Comparison of ENCODE assay signal across 8 mouse cellular contexts in genomic region chr10:79717640-79718357, GRCm38 (mm10). TPM values are rescaled to one million over a fixed set of nuclear protein-coding genes. Genes with fewer than 3 reads are reported as not detected.
DNase-seq lines count a peak whose midpoint lies in the region; ATAC-seq and TF ChIP-seq lines count a peak whose summit lies in the region.

No protein-coding gene starts in this region.

- no peak for TF ChIP-seq POLR2A in thymus, adult 2 months (IDR thresholded peaks at IDR 0.05; ENCODE audit: control insufficient read depth, extremely low read depth, insufficient read depth, low read length, poor library complexity)

- H3K36me3 ChIP-seq in thymus, adult 2 months (ENCODE audit: control insufficient read depth, insufficient read depth, low read length) = no peaks in the 10 kb centered on the region
- no peaks in the 10 kb centered on the region for H3K36me3 ChIP-seq in heart, embryonic 13.5 days

- no peak for TF ChIP-seq CTCF in thymus, adult 2 months (IDR thresholded peaks at IDR 0.05; ENCODE audit: borderline replicate concordance, control insufficient read depth, extremely low read depth, insufficient read depth, low read length, poor library complexity)

- peaks cover 12% of the 10 kb centered on the region for H3K4me1 ChIP-seq in thymus, adult 2 months (replicated peaks; ENCODE audit: control insufficient read depth, insufficient read depth, low read length)
- peaks cover 25% of the 10 kb centered on the region for H3K4me1 ChIP-seq in heart, embryonic 13.5 days

- no peak overlapping the region for H3K9ac ChIP-seq in heart, embryonic 13.5 days

- DNase-seq in thymus, adult 2 months = peak; percentile 59
- no peak for DNase-seq in thymus, adult 18-20 months
- peak; percentile 90 for DNase-seq in embryo, embryonic 10 days (ENCODE audit: low spot score)
- DNase-seq in kidney, postnatal 10 days = peak; percentile 91
- peak; percentile 54 to 80 for DNase-seq in lung, postnatal 4 days
- DNase-seq in spleen, adult 12 weeks (ENCODE audit: low spot score) = peak; percentile 58
- DNase-seq in right cerebral cortex, adult 2 months (ENCODE audit: low spot score in 2 of 2) = no peak

- no peak for ATAC-seq in heart, embryonic 13.5 days (ENCODE audit: extremely low read depth, insufficient number of reproducible peaks, low FRiP score, low TSS enrichment)

- no peak overlapping the region for H3K4me3 ChIP-seq in thymus, adult 2 months (ENCODE audit: control insufficient read depth, insufficient read depth, low read length)
- H3K4me3 ChIP-seq in heart, embryonic 13.5 days = peak overlapping the region; percentile 67

- WGBS in thymus, adult 2 months = 6% methylated on average over 43 of the region's 43 CpGs
- WGBS in heart, embryonic 13.5 days = 7% methylated on average over 43 of the region's 43 CpGs

- peak overlapping the region; percentile 96 for H3K4me2 ChIP-seq in heart, embryonic 13.5 days

- H3K27ac ChIP-seq in thymus, adult 2 months (ENCODE audit: control insufficient read depth, insufficient read depth, low read length) = no peak overlapping the region
- H3K27ac ChIP-seq in heart, embryonic 13.5 days (replicated peaks) = no peak overlapping the region

- H3K27me3 ChIP-seq in thymus, adult 2 months (ENCODE audit: control insufficient read depth, insufficient read depth, low read length) = peaks cover 14% of the 10 kb centered on the region; the same call in 1 of the 2 replicates
- H3K27me3 ChIP-seq in heart, embryonic 13.5 days (replicated peaks) = peaks cover 82% of the 10 kb centered on the region

- no peaks in the 10 kb centered on the region for H3K9me3 ChIP-seq in heart, embryonic 13.5 days

RNA-seq across cellular contexts. Expression of gene Hcn2, which starts 1.4 kb away (rescaled TPM):
- polyA plus RNA-seq in thymus, adult 2 months (2012; rRNA removed) = 3.1 and 4.7 TPM in 2 replicates
- 0.06 and 0.09 TPM in 2 replicates for polyA plus RNA-seq in heart, embryonic 13.5 days (2015; fragmentation: Nextera tagmentation; extraction: Ambion mirVana)

RNA-seq across cellular contexts. Expression of gene Bsg, which starts 13.5 kb away (rescaled TPM):
- polyA plus RNA-seq in thymus, adult 2 months (2012; rRNA removed) = 345 and 396 TPM in 2 replicates
- polyA plus RNA-seq in heart, embryonic 13.5 days (2015; fragmentation: Nextera tagmentation; extraction: Ambion mirVana) = 1,093 and 1,212 TPM in 2 replicates

RNA-seq across cellular contexts. Expression of gene Polrmt, which starts 28.6 kb away (rescaled TPM):
- 104 and 109 TPM in 2 replicates for polyA plus RNA-seq in thymus, adult 2 months (2012; rRNA removed)
- 30.2 and 30.9 TPM in 2 replicates for polyA plus RNA-seq in heart, embryonic 13.5 days (2015; fragmentation: Nextera tagmentation; extraction: Ambion mirVana)

RNA-seq across cellular contexts. Expression of gene Gzmm, which starts 29.0 kb away (rescaled TPM):
- polyA plus RNA-seq in thymus, adult 2 months (2012; rRNA removed) = 0.57 and 1.2 TPM in 2 replicates
- 0.67 and 1.0 TPM in 2 replicates for polyA plus RNA-seq in heart, embryonic 13.5 days (2015; fragmentation: Nextera tagmentation; extraction: Ambion mirVana)

RNA-seq across cellular contexts. Expression of gene Cdc34, which starts 35.8 kb away (rescaled TPM):
- 309 and 321 TPM in 2 replicates for polyA plus RNA-seq in thymus, adult 2 months (2012; rRNA removed)
- polyA plus RNA-seq in heart, embryonic 13.5 days (2015; fragmentation: Nextera tagmentation; extraction: Ambion mirVana) = 122 and 136 TPM in 2 replicates

Comparison
In these comparisons a context has a peak if more than half of its experiments do, and no peak if none do; other contexts are left out.
1. DNase-seq: peak in thymus, adult 2 months (single experiment), embryo, embryonic 10 days (single experiment), kidney, postnatal 10 days (single experiment), lung, postnatal 4 days (2 of 2) and spleen, adult 12 weeks (single experiment); none in thymus, adult 18-20 months (0 of 2) and right cerebral cortex, adult 2 months (0 of 2).